Mouse (Mus musculus): Measurements from ENCODE around the gene 1810065E05Rik. TPM values are rescaled to one million over a fixed set of nuclear protein-coding genes. Genes with fewer than 3 reads are reported as not detected.

Gene 1810065E05Rik
- total RNA-seq (2022) = not detected

DNA sequence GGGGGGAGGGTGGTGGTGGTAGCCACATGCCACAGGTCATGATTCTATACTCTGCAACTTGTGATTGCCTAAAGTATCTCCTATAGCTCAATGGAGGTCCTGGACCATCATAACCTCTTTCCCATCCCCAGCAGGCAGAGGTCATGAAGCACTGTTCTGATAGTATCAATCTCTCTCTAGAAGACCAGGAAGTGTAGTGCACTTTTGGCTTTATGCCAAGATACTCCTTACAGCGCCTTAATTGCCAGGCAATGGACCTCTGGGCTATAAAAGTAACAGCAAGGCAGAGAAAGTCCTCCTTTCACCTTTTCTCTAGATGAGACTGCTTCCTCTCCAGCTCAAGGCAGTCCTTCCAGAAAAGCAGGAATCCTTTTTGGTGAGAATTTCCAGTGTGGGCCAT, at the start of gene 1810065E05Rik:
1810065E05Rik (plus strand) TSS at position 297 of the 400 bp plus-strand sequence.
- no peak for DNase-seq (ENCODE audit: low spot score in 2 of 2)

DNA sequence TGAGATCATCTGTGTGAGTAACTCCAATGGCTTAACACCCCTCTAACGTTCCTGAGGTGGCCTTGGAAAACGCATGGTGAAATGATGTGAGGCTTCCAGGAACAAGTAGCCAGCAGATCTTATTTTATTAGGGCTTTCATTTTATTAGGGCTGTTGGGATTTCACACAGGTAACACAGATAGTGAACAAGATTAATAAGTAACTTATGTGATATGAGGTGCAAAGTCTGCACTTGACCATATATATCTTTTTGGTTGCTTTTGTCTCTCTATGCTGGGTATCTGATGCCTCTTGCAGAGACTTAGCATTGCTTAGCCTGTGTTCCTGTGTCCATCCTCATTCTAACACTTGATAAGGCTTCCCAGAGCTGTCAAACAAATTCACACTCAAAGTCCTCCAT, 43.6 kb upstream of the 1810065E05Rik start:
- no peak for DNase-seq (ENCODE audit: low spot score in 2 of 2)

DNA sequence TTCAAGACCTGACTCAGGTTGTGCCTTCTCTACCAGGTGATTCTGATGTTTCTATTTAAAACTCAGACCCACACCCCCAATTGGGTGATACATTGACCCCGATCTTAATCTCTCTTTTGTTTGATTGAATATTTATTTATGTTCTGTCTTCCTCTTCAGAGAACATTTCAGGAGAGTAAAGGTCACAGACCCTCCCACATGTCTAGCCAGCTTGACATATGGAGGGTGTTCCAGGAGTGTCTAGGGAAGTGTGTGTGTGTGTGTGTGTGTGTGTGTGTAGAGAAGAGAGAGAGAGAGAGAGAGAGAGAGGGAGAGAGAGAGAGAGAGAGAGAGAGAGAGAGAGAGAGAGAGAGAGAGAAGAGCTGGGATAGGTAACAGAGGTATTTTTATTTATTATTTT, 43.2 kb upstream of the 1810065E05Rik start:
- no peak for DNase-seq (ENCODE audit: low spot score in 2 of 2)

DNA sequence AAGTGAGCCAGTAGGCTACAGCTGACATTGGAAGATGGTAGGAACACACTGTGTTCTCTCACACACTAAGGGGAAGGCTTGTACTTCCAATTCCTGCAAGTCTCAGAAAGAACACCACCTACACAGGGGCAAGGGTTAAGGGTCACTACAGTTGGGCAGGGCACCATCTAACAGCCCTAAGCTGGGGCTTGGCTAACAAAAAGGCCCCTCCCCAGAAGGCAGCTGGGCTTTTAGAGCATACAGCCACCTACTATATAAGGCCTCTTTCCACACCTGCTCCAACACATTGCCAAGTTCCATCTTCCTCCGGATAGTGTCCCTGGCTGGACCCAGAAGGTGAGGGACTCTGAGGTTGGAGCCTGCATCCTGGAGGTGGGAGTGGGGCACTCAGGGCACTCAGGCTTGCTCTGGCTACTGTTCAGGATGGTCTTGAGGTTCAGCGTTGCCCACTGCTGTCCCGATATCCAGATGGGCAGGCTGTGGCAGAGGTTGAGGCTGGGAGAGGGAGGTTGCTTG, 42.1 kb upstream of the 1810065E05Rik start, which contains the start of gene Lypd8:
Lypd8 (plus strand) TSS at position 281 of the 516 bp plus-strand sequence.
- DNase-seq (ENCODE audit: low spot score in 2 of 2) = no peak

DNA sequence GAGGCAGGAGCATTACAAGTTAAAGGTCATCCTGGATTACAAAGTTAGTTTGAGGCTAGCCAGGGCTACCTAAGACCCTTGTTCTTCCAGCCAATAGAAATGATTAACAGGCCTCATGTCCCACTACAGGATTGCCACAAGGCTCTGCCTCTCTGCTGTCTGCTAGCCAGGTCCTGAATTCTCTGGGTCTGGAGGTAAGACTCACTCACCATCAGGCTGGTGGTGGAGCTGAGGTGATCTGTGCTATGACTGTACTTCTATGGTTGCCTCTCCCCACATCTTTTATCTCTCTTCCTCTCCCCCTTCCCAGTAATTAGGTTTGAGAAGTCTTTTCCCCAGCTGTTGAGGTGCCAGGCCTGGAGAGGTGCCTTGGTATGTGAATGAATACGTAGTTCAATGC, 41.4 kb upstream of the 1810065E05Rik start:
- no peak for DNase-seq (ENCODE audit: low spot score in 2 of 2)

DNA sequence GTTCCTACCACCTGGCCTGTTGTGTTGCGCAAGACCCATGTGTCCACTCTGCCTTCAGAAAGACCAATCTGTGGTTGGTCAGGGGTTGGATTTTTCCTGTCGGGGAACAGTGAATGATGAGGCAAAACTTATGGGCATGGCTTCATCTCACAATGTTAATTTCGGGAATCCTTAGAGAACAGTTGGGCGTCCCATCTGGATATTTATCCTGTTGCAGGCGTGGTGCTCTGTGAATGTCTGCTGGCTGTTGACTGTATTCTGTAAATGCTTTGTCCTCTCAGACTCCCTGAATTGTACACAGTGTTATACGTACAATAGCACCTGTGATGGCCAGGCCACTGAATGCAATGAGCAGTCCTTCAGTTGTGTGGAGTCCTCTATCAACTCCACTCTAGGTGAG, 38.4 kb upstream of the 1810065E05Rik start:
- DNase-seq (ENCODE audit: low spot score in 2 of 2) = no peak

DNA sequence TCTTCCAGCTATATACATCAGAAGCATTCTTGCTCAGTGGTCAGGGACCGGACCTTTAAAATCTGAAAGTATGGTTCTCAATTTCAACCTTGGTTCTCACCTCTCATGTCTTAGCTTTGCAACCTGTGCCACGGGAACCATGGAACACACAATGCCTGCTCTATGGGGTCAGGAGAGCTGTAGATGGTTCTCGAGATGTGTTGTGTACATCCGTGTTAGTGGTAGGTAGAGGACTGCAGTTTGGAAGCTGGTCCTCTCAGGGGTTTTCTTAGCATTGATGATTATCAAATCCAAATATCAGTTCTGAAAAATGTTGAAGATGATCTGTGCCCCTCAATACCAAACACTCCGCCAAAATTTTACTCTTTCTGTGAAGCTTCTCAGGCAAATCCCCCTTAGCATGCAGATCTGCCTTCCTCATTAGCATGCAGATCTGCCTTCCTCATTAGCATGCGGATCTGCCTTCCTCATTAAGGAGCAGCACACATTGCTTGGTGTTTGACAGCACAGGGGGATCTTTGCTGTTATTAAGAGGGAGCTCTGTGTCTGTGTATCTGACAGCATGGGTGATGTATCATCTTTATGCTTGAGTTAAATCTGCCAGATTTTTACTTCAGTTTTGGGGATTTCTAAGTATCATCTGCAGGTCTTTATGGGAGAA, 20.8 kb upstream of the 1810065E05Rik start:
- no peak for DNase-seq (ENCODE audit: low spot score in 2 of 2)

DNA sequence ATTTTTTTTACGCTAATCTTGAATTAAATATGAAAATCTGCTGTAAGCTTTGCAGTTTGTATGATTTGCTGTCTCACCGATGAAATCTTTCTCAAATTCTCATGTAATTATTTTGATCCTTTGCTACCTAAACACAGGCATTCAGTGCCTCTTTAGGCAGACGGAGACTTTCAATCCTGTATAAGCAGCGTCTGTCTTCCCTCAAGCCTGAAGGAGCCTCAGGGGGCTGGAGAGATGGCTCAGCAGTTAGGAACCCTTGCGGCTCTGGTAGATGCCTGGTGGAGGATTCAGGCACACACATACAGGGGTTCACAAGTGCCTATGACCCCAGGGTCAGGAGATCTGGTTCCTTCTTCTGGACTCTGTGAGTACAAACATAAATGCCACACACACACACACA, 20.3 kb upstream of the 1810065E05Rik start:
- DNase-seq (ENCODE audit: low spot score in 2 of 2) = no peak

DNA sequence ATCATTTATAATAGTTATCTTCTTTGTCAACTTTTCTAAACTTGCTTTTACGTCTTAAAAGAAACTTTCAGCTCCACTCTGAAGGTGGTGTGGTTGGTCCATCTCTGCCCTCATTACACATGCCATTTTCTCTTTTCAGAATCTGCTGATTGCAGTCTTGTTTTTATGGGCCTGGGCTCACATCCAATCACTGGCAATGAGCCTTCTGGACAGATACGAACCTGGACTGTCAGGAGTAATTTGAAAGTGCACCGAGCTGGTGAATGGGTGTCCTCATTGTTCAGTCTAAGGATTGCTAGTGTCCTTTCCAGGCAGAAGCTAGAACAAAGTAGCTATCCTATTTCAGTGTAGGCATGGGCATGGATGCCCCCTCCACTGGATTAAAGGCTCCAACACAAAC, 12.8 kb upstream of the 1810065E05Rik start:
- DNase-seq (ENCODE audit: low spot score in 2 of 2) = no peak

DNA sequence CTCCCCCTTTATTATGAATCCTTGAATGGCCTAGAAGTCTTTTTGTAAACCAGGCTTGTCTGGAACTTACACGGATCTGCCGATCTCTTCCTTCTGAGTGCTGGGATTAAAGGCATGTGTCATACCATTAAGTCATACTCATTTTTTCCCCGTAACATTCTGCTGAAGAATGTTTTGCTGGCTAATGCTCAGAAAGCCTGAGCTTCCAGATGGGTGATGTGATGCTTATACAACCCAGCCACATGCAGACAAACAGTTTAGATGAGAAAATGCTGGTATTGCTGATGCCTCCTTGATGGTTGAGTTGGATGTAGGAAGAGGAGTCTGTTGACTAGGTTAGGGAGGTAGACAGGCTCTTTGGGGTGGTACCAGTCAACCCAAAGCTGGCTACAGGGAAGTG, 2.6 kb upstream of the 1810065E05Rik start:
- no peak for DNase-seq (ENCODE audit: low spot score in 2 of 2)

DNA sequence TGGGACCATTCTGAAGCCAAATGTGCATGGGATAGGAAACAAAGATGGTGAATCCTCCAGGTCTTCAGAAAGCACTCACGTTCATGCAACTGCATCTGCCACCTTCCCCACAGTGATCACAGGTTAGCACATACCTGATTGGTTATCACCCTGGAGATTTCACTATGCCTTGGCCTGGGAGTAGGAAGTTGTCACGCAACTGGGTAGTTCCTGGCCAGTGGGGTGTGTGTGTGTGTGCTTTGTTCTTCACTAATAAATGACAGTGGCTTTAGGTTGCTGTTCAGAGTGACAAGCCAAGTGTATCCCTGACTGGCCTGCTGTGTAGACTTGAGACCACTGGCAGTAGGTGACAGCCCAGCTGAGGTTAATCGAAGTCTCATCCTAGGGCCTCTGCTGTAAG, 11.3 kb downstream of the 1810065E05Rik start, which contains the start of gene Gm12253:
Gm12253 (plus strand) TSS at position 301 of the 400 bp plus-strand sequence.
- DNase-seq (ENCODE audit: low spot score in 2 of 2) = no peak

DNA sequence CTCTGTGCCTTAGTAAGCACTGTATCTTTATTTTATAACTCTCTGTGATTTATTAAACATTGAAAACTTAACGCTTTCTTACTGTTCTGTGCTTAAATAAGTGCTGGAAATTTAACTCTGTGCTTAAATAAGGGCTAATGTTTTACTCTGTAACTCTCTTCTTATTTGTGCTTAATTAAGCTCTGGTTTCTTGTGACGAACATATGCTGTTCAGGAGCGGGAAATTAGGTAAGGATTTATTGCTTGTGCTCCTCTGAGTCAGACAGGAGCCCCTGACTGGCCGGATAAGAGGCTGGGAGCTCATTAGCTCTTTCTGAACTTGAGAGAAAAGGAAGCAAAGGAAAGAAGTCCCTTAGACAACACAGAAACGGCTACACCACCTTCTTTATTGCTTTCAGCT, 17.0 kb downstream of the 1810065E05Rik start:
- DNase-seq (ENCODE audit: low spot score in 2 of 2) = no peak

DNA sequence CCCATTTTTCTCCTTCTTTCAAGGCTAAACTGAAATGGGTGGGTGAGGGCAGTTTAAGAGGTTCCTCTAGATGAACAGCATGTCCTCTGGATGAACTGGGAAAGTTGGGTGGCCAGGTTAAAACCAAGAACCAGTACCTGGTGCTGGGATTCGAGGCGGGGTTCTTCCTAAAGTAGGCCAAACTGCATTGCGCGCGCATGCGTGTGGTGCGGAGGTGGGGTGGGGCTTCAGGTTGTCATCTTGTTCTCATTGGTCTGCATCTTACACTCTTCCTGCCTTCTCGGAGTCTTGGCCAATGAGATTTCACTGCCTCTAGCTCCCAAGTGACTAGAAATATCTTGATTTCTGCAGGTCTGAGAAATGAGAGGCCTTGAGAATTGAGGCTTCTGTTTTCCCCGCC, 31.8 kb downstream of the 1810065E05Rik start, which contains the start of gene Lypd9:
Lypd9 (minus strand) TSS at position 165 of the 400 bp plus-strand sequence.
- no peak for DNase-seq (ENCODE audit: low spot score in 2 of 2)

DNA sequence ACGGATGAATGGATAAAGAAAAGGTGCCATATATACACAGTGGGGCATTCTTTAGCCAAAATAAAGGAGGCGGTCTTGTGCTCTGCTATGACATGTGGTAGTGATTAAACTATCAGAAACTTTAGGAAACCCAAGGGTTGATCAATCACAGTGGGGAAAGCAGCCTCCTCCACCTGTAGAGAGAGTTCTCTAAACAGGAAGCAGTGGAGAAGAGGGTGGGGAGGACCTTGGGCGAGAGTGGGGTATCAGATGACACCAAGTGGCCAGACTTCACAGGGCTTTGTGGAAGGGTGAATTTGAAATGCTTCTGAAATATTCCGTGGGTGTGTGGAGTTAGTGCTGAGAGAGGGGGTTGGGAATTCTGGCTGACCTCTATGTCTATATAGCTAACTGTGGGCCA, 32.7 kb downstream of the 1810065E05Rik start:
- DNase-seq (ENCODE audit: low spot score in 2 of 2) = no peak

DNA sequence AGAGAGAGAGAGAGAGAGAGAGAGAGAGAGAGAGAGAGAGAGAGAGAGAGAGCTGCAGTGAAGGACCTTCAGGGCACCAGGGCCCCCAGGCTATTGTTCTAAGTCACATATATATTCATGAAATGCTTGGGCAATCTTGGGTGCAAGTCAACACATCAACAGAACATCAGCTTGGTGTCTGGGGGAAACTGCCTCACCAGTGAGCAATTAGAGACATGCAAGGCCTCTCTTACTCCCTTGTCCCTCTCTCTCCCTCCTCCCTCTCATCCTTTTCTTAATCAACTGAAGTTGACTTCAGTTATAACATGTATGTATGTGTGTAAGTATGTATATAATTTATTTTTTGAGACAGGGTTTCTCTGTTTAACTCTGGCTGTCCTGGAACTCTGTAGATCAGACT, 41.3 kb downstream of the 1810065E05Rik start, which contains the start of gene Olfr30:
Olfr30 (minus strand) TSS at position 101 of the 400 bp plus-strand sequence.
- DNase-seq (ENCODE audit: low spot score in 2 of 2) = no peak

Other genes with a start within 250 kb of the 1810065E05Rik start
- 10 to 100 TPM; 25.9 to 37.3 (median 35.7) TPM for gene Mrpl22, start 249.4 kb upstream of the 1810065E05Rik start, total RNA-seq (2022)
- 1 to 10 TPM; 4.5 to 6.8 (median 5.5) TPM for gene Igtp, start 221.6 kb upstream of the 1810065E05Rik start, total RNA-seq (2022)
- gene Irgm2, start 221.5 kb upstream of the 1810065E05Rik start, total RNA-seq (2022) = 1 to 10 TPM; 2.0 to 3.3 (median 2.7) TPM
- not detected for gene 4930438A08Rik, start 146.3 kb upstream of the 1810065E05Rik start, total RNA-seq (2022)
- gene Zfp692, start 114.0 kb upstream of the 1810065E05Rik start, total RNA-seq (2022) = 10 to 100 TPM; 25.0 to 28.7 (median 26.5) TPM
- gene Zfp672, start 90.8 kb upstream of the 1810065E05Rik start, total RNA-seq (2022) = 10 to 100 TPM; 41.1 to 48.4 (median 45.4) TPM
- 10 to 100 TPM; 41.8 to 49.8 (median 44.4) TPM for gene Sh3bp5l, start 90.4 kb upstream of the 1810065E05Rik start, total RNA-seq (2022)
- gene Lypd8, start 42.1 kb upstream of the 1810065E05Rik start, total RNA-seq (2022) = not detected
- not detected for gene Gm12253, start 11.4 kb downstream of the 1810065E05Rik start, total RNA-seq (2022)
- not detected for gene Lypd9, start 31.8 kb downstream of the 1810065E05Rik start, total RNA-seq (2022)
- not detected for gene Olfr30, start 41.2 kb downstream of the 1810065E05Rik start, total RNA-seq (2022)
- not detected for gene Olfr332, start 71.4 kb downstream of the 1810065E05Rik start, total RNA-seq (2022)
- gene Olfr331, start 81.5 kb downstream of the 1810065E05Rik start, total RNA-seq (2022) = not detected
- not detected for gene Olfr330, start 113.7 kb downstream of the 1810065E05Rik start, total RNA-seq (2022)
- gene Olfr329-ps, start 125.3 kb downstream of the 1810065E05Rik start, total RNA-seq (2022) = not detected
- under 1 TPM in 3 of 4 experiments, not detected in 1; 0.14 to 0.25 (median 0.17) TPM for gene Olfr328, start 134.5 kb downstream of the 1810065E05Rik start, total RNA-seq (2022)
- not detected for gene Olfr224, start 149.4 kb downstream of the 1810065E05Rik start, total RNA-seq (2022)
- gene Olfr325, start 156.6 kb downstream of the 1810065E05Rik start, total RNA-seq (2022) = not detected
- not detected for gene Olfr324, start 174.0 kb downstream of the 1810065E05Rik start, total RNA-seq (2022)
- gene 2210407C18Rik, start 195.0 kb downstream of the 1810065E05Rik start, total RNA-seq (2022) = not detected
- gene Olfr323, start 209.4 kb downstream of the 1810065E05Rik start, total RNA-seq (2022) = not detected
- gene Trim58, start 219.4 kb downstream of the 1810065E05Rik start, total RNA-seq (2022) = not detected
- gene Olfr322, start 237.7 kb downstream of the 1810065E05Rik start, total RNA-seq (2022) = not detected